Mouse (Mus musculus) brown adipose tissue, adult 24 weeks (tissue): ENCODE results near the gene Glrx. TPM values are rescaled to one million over a fixed set of nuclear protein-coding genes. Genes with fewer than 3 reads are reported as not detected.
"Not testable (repeated sequence)": the region's sequence is repeated elsewhere in the genome, so short reads cannot be mapped to it uniquely, and the experiment has no call there.

ENCODE experiments used
- H3K27ac ChIP-seq: fragments of 200-500 bp; replicated peaks from 2 replicates; pipeline ENCODE4 v1.5.1; 2012; ENCODE audit warnings: low read depth, mild to moderate bottlenecking, low read length
- H3K4me1 ChIP-seq: fragments of 200-500 bp; 2 replicates; pipeline ENCODE4 v1.6.1; 2012; ENCODE audit warnings: low read length, mixed read lengths; ENCODE audit not compliant: control insufficient read depth, insufficient read depth, insufficient read length
- H3K4me3 ChIP-seq: fragments of 200-500 bp; 2 replicates; pipeline ENCODE4 v1.5.1; 2012; ENCODE audit warnings: low read depth, mild to moderate bottlenecking, low read length, moderate library complexity; ENCODE audit not compliant: insufficient read depth
- polyA plus RNA-seq: library from polyadenylated mRNA; stranded (reverse); fragments of >200 nt; gene quantifications from 2 replicates; pipeline ENCODE4 v1.2.4, GENCODE M21; 2012; ENCODE audit not compliant: missing spikeins, insufficient read depth, insufficient read length

Gene Glrx
- polyA plus RNA-seq: 39.4 and 47.7 TPM in 2 replicates

DNA sequence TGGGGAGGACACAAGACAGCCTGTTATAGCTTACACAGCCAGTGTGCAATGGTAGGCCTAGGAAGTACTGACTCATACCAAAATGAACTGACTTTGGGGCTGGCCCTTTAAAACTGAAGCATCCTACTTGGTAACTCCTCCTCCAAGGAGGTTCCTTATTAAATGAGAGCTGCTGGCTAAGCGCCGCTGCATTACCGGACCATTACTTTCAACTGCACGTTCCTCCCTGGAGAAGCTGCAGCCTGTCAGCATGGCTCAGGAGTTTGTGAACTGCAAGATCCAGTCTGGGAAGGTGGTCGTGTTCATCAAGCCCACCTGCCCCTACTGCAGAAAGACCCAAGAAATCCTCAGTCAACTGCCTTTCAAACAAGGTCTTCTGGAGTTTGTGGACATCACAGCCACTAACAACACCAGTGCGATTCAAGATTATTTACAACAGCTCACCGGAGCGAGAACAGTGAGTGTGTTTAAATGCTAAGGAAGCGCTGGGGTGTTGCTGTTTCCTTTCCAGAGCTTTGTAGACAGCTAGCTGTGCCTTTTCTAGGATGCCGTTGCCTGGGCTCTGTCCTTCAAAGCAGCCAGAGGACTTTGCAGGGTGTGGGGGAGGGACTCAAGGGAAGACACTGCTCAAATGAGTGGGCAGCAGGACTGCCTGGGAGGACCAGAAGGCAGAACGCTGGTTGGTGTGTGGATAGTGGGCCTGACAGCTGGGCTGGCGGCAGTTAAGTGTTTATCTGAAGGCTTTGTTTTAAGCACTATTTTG is at the start of gene Glrx:
Gene Glrx, plus strand, starts transcription at position 150 of the 763 bp plus-strand sequence.
- Histone ChIP-seq H3K4me1 (peaks cover 22% of the 10 kb centered on the region), H3K27ac (peak within 1 kb of the TSS; percentile 54), H3K4me3 (peak within 1 kb of the TSS; percentile 73)

GRCm38 (mm10) chr13:75790550-75791205 is 49.0 kb upstream of the Glrx start:
- no peaks in the 10 kb centered on the region for H3K4me1 ChIP-seq
- H3K27ac ChIP-seq: no peak overlapping the region

DNA sequence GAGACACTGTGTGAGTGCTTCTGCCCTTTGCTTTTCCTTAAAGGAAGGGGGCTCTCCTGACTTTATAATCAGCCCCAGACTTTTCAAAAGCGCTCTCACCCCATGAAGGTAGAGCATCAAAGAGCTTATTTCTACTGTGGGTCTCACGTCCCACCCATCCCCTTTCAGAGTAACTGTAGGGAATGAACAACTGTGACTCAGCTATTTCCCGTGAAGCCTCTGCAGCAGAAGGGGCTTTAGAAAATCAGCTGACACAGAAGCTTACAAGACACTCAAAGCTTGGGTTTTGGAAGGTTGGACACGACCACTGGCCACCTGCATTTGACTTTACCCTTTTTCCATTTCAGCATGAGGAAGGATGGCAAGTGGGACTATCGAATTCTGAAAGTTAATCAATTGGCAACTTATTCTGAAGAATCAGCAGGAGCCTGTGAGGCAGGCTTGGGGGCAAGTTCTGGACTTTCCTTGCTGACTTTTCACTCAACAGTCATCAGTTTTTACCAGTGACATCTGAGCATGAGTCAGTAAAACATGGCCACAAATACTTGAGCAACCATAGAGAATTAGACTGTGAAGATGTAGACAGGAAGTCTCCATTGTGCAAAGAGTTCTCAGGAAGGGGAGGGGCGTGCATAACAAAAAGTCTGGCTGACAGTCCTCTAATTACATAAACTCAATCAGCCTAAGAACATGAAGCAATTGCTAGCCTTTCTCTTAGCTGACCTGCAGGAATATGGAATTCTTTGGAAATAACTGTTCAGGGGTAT is 45.6 kb upstream of the Glrx start:
- H3K4me1 ChIP-seq: peaks cover 3% of the 10 kb centered on the region
- H3K27ac ChIP-seq: no peak overlapping the region
- H3K4me3 ChIP-seq: no peak overlapping the region

More at GRCm38 (mm10) chr13:75790550-75791205, 49.0 kb upstream of the Glrx start:
- no peak overlapping the region for H3K4me3 ChIP-seq

- peak overlapping the region; percentile 71 for H3K27ac ChIP-seq
- peaks cover 5% of the 10 kb centered on the region for H3K4me1 ChIP-seq
- peak overlapping the region; percentile 28 for H3K4me3 ChIP-seq
Measured at GRCm38 (mm10) chr13:75797369-75798141, 42.1 kb upstream of the Glrx start.

GRCm38 (mm10) chr13:75798413-75799302 is 41.0 kb upstream of the Glrx start:
- peaks cover 5% of the 10 kb centered on the region for H3K4me1 ChIP-seq
- H3K27ac ChIP-seq: peak overlapping the region; percentile 96
- no peak overlapping the region for H3K4me3 ChIP-seq

DNA sequence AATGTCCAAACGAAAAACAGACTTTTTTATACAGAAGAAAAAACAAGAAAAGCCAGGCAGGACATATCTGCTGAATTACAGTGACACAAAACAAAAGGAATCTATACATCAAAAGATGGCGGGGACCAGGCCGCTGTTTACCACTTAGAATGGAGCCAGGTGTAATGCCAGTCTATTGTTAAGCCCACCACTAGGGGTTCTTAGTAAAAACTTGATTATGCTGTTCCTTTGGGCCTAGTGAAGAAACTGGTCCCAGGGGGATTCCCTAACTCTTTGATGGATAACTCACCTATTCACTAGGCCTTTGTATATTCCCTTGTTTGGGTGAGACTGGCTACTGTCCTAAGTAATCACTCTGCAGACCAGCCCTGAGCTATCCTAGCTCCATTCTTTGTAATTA is 40.2 kb upstream of the Glrx start:
- H3K4me1 ChIP-seq: peaks cover 5% of the 10 kb centered on the region
- peak overlapping the region; percentile 89; the same call in 1 of the 2 replicates for H3K27ac ChIP-seq

GRCm38 (mm10) chr13:75807969-75808368 is 31.7 kb upstream of the Glrx start:
- H3K4me1 ChIP-seq: no peaks in the 10 kb centered on the region
- no peak overlapping the region for H3K4me3 ChIP-seq
- no peak overlapping the region for H3K27ac ChIP-seq

More for the DNA sequence above, 40.2 kb upstream of the Glrx start:
- H3K4me3 ChIP-seq: no peak overlapping the region

- no peak overlapping the region for H3K27ac ChIP-seq
- H3K4me1 ChIP-seq: no peaks in the 10 kb centered on the region
- no peak overlapping the region for H3K4me3 ChIP-seq
Measured at GRCm38 (mm10) chr13:75809957-75810356, 29.7 kb upstream of the Glrx start.

- no peak overlapping the region for H3K4me3 ChIP-seq
- no peaks in the 10 kb centered on the region for H3K4me1 ChIP-seq
- H3K27ac ChIP-seq: no peak overlapping the region
Measured at GRCm38 (mm10) chr13:75817183-75817582, 22.5 kb upstream of the Glrx start.

GRCm38 (mm10) chr13:75818486-75818885 is 21.2 kb upstream of the Glrx start:
- Histone ChIP-seq H3K27ac (no peak overlapping the region), H3K4me3 (no peak overlapping the region), H3K4me1 (no peaks in the 10 kb centered on the region)

DNA sequence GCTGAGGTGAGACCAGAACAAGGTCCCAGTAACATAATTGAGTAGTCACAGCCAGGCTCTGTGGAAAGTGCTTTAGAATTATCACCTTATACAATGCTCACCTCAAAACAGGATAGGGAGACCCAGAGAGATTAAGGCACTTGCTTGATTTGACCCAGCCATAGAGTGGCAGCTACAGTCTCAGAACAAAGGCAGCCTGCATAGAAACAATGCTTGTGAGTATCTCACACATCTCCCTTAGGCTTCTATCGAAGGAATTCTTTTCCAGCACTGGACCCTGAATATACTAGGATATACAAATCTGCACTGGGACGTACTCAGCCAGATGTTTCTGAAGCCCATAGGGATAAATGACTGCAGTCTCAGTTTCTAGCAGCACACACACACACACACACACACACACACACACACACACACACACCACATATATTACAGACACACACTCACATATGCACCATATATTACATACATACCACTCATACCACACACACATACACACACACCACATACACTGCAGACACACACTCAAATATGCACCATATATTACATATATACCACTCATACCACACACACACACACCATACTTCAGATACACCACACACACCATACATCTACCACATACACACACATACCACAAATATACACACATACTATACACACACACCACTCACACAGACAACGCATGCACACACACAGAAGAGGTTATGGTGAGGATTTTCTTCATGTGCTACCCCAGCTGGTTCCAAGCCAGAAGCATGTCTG is 20.5 kb upstream of the Glrx start:
- H3K27ac ChIP-seq: no peak overlapping the region
- no peak overlapping the region for H3K4me3 ChIP-seq
- H3K4me1 ChIP-seq: no peaks in the 10 kb centered on the region

GRCm38 (mm10) chr13:75819898-75820297 is 19.8 kb upstream of the Glrx start:
- no peaks in the 10 kb centered on the region for H3K4me1 ChIP-seq
- H3K4me3 ChIP-seq: no peak overlapping the region
- H3K27ac ChIP-seq: no peak overlapping the region

- H3K27ac ChIP-seq: not testable (repeated sequence)
Measured at GRCm38 (mm10) chr13:75822366-75822765, 17.3 kb upstream of the Glrx start.

More at GRCm38 (mm10) chr13:75822366-75822765, 17.3 kb upstream of the Glrx start:
- H3K4me1 ChIP-seq, H3K4me3 ChIP-seq: not testable (repeated sequence)
